Mouse (Mus musculus) left cerebral cortex, adult 8-10 months (tissue): ENCODE measurements at regions not wholly inside any gene's neighbourhood (a gene's known extent, or its start where the extent isn't known, plus 50 kb on each side); places are given as distances from the start of the nearest gene placed in this dataset.

Experiments
- DNase-seq, 2 experiments: peaks; one replicate each; pipeline ENCODE4 v3.0.0; 2022; ENCODE audit warnings: low spot score in 2 of 2

GRCm38 (mm10) chr4:12628702-12629374, 457.0 kb upstream of the Fam92a start:
- DNase-seq, result no peak

GRCm38 (mm10) chr4:12627158-12627871, 455.5 kb upstream of the Fam92a start:
- DNase-seq, result no peak

GRCm38 (mm10) chr4:12620756-12621270, 449.0 kb upstream of the Fam92a start:
- no peak for DNase-seq

- DNase-seq, result no peak
Observed at GRCm38 (mm10) chr4:12620059-12620755, 448.4 kb upstream of the Fam92a start.

- DNase-seq, result no peak
Observed at GRCm38 (mm10) chr4:12616665-12617064, 444.9 kb upstream of the Fam92a start.

- DNase-seq, result no peak
Observed at GRCm38 (mm10) chr4:12611511-12611910, 439.7 kb upstream of the Fam92a start.

GRCm38 (mm10) chr4:12601165-12601919, 429.5 kb upstream of the Fam92a start:
- DNase-seq, result no peak

GRCm38 (mm10) chr4:12595801-12596515, 424.1 kb upstream of the Fam92a start:
- peak; percentile 2 to 16 for DNase-seq

- DNase-seq, result no peak
Observed at GRCm38 (mm10) chr4:12592973-12593372, 421.2 kb upstream of the Fam92a start.

- DNase-seq, result no peak
Observed at GRCm38 (mm10) chr4:12578102-12578501, 406.3 kb upstream of the Fam92a start.

- no peak for DNase-seq
Observed at GRCm38 (mm10) chr4:12571881-12572280, 400.1 kb upstream of the Fam92a start.

- DNase-seq, result peak in 1 of 2 experiments; percentile 13
Observed at GRCm38 (mm10) chr4:12570689-12571088, 398.9 kb upstream of the Fam92a start.

GRCm38 (mm10) chr4:12567643-12568042, 395.8 kb upstream of the Fam92a start:
- DNase-seq, result no peak

- DNase-seq, result no peak
Observed at GRCm38 (mm10) chr4:12563016-12563415, 391.2 kb upstream of the Fam92a start.

- no peak for DNase-seq
Observed at GRCm38 (mm10) chr4:12560546-12560945, 388.7 kb upstream of the Fam92a start.

GRCm38 (mm10) chr4:12560015-12560414, 388.2 kb upstream of the Fam92a start:
- DNase-seq, result no peak

- no peak for DNase-seq
Observed at GRCm38 (mm10) chr4:12557105-12557504, 385.3 kb upstream of the Fam92a start.

- no peak for DNase-seq
Observed at GRCm38 (mm10) chr4:12549265-12549664, 377.4 kb upstream of the Fam92a start.

- DNase-seq, result no peak
Observed at GRCm38 (mm10) chr4:12543906-12544305, 372.1 kb upstream of the Fam92a start.

GRCm38 (mm10) chr4:12541508-12541907, 369.7 kb upstream of the Fam92a start:
- no peak for DNase-seq
